Mouse (Mus musculus) bone marrow, adult 2 months (tissue): ENCODE data around the gene Fam83g.

ENCODE experiments used
- CTCF ChIP-seq: fragments of 200-500 bp; IDR thresholded peaks from 2 replicates; pipeline ENCODE4 v1.5.1; 2011; ENCODE audit warnings: low read length, control low read depth; ENCODE audit not compliant: control insufficient read depth, insufficient read depth
- POLR2A ChIP-seq: fragments of 200-500 bp; IDR thresholded peaks from 2 replicates; pipeline ENCODE4 v1.6.1; 2011; ENCODE audit warnings: low read depth, mild to moderate bottlenecking, control low read depth, low read length, borderline replicate concordance; ENCODE audit not compliant: control insufficient read depth

DNA sequence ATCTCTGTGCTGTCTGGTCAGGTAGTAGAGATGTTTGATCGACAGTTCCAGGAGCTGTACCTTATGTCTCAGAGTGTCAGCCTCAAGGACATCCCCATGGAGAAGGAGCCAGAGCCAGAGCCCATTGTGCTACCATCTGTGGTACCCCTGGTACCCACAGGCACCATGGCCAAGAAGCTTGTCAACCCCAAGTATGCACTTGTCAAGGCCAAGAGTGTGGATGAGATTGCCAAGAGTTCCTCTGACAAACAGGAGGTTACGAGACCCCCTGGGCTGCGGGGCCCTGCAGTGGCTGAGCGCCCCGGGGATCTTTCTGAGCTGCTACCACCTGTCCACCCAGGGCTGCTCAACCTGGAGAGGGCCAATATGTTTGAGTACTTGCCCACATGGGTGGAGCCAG lies 18.6 kb downstream of the Fam83g start:
- TF ChIP-seq CTCF: no peak
- no peak for TF ChIP-seq POLR2A
